Mouse (Mus musculus): ENCODE results near the gene Cdc42se1. TPM values are rescaled to one million over a fixed set of nuclear protein-coding genes. Genes with fewer than 3 reads are reported as not detected.

The Cdc42se1 gene
- polyA plus RNA-seq, 1 experiment = 71.7 TPM

GRCm38 (mm10) chr3:95264724-95265123, 36.2 kb downstream of the Cdc42se1 start:
- no peak overlapping the region for H3K4me3 ChIP-seq (replicated peaks; ENCODE audit: extremely low read depth, low read depth, low read length)
- no peak for DNase-seq
- 86% methylated on average over 1 of the region's 1 CpGs for WGBS
- H3K4me1 ChIP-seq (ENCODE audit: control insufficient read depth, insufficient read depth, low read length) = peaks cover 2% of the 10 kb centered on the region; the same call in 1 of the 2 replicates
- TF ChIP-seq CTCF (IDR thresholded peaks at IDR 0.05; ENCODE audit: insufficient read depth, low read length) (no peak), POLR2A (IDR thresholded peaks at IDR 0.05; ENCODE audit: borderline replicate concordance, extremely low read depth, low read depth, low read length) (no peak)

DNA sequence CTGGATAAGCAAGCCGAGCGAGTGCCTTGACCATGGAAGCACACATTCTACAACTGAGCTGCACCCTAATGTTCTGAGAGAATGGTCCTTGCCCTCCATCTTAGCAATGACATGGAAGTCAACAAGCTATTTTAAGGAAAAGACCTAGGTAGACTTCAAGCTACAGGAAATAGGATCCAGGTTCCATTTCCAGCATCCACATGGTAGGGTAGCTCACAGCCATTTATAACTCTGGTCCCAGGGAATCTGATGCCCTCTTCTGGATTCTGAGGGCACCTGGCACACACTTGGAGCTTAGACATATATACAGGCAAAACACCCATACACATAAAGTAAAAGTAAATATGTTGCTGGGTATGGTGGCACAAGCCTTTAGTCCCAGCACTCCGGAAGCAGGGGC, 37.5 kb downstream of the Cdc42se1 start:
- no peak for DNase-seq
- no peak for TF ChIP-seq POLR2A (IDR thresholded peaks at IDR 0.05; ENCODE audit: borderline replicate concordance, extremely low read depth, low read depth, low read length)
- TF ChIP-seq CTCF (IDR thresholded peaks at IDR 0.05; ENCODE audit: insufficient read depth, low read length) = no peak
- WGBS = 94% methylated on average over 3 of the region's 3 CpGs
- Histone ChIP-seq H3K4me1 (ENCODE audit: control insufficient read depth, insufficient read depth, low read length) (peaks cover 2% of the 10 kb centered on the region; the same call in 1 of the 2 replicates), H3K4me3 (replicated peaks; ENCODE audit: extremely low read depth, low read depth, low read length) (no peak overlapping the region)

- TF ChIP-seq POLR2A (IDR thresholded peaks at IDR 0.05; ENCODE audit: borderline replicate concordance, extremely low read depth, low read depth, low read length) = no peak
- TF ChIP-seq CTCF (IDR thresholded peaks at IDR 0.05; ENCODE audit: insufficient read depth, low read length) = no peak
- no peak for DNase-seq
- Histone ChIP-seq H3K4me3 (replicated peaks; ENCODE audit: extremely low read depth, low read depth, low read length) (no peak overlapping the region), H3K4me1 (ENCODE audit: control insufficient read depth, insufficient read depth, low read length) (peaks cover 2% of the 10 kb centered on the region; the same call in 1 of the 2 replicates)
Measured at GRCm38 (mm10) chr3:95267855-95268254, 39.3 kb downstream of the Cdc42se1 start.

DNA sequence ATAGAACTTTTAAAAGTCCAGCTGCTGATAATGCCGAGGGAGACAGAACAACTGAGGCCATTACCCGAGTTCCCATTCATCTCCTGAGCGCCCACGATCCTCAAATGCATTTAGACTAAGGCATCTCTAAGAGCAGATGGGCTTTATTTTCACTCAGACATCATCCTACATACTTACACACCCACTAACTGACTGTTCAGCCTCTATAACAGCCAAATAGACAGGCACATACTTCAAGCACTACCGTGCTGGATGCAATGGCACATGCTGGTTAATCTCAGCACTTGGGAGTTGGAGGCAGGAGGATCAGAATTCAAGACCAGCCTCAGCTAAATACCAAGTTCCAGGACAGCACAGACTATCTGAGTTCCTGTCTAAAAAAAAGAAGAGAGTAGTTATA, 41.3 kb downstream of the Cdc42se1 start:
- no peaks in the 10 kb centered on the region for H3K4me1 ChIP-seq (ENCODE audit: control insufficient read depth, insufficient read depth, low read length)
- 89% methylated on average over 5 of the region's 5 CpGs for WGBS
- DNase-seq = no peak
- no peak overlapping the region for H3K4me3 ChIP-seq (replicated peaks; ENCODE audit: extremely low read depth, low read depth, low read length)
- TF ChIP-seq CTCF (IDR thresholded peaks at IDR 0.05; ENCODE audit: insufficient read depth, low read length) (no peak), POLR2A (IDR thresholded peaks at IDR 0.05; ENCODE audit: borderline replicate concordance, extremely low read depth, low read depth, low read length) (no peak)

DNA sequence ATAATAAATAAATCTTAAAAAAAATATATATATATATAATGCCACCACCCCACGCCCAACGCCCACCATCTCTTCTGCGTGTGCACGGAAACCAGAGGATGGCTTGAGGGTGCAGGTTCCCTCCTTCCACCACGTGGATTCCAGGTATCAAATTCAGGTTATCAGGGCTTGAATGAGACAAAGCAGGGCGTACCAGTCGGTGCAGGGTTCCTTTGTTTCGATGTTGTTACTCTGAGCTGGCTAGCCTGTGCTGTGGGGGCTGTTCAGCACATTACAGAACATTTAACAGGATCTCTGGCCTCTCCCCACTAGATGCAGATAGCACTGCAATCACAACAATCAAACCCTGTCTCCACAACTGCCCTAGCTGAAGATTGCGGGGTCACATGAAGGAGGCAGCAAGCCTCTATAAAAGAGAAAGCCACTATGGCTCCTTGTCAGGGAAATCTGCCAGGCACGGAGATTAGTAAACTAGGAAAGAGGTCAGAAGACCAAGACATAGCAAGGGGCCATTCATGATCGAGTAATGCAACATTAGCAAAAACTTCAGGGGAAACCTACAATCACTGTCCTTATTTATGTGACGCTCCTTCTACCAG, 42.3 kb downstream of the Cdc42se1 start:
- Histone ChIP-seq H3K4me1 (ENCODE audit: control insufficient read depth, insufficient read depth, low read length) (no peaks in the 10 kb centered on the region), H3K4me3 (replicated peaks; ENCODE audit: extremely low read depth, low read depth, low read length) (no peak overlapping the region)
- TF ChIP-seq CTCF (IDR thresholded peaks at IDR 0.05; ENCODE audit: insufficient read depth, low read length) = no peak
- no peak for TF ChIP-seq POLR2A (IDR thresholded peaks at IDR 0.05; ENCODE audit: borderline replicate concordance, extremely low read depth, low read depth, low read length)
- WGBS = 84% methylated on average over 12 of the region's 12 CpGs
- no peak for DNase-seq

- H3K4me1 ChIP-seq (ENCODE audit: control insufficient read depth, insufficient read depth, low read length) = no peaks in the 10 kb centered on the region; the same call in 1 of the 2 replicates
- no peak overlapping the region for H3K4me3 ChIP-seq (replicated peaks; ENCODE audit: extremely low read depth, low read depth, low read length)
- no peak for TF ChIP-seq CTCF (IDR thresholded peaks at IDR 0.05; ENCODE audit: insufficient read depth, low read length)
- no peak for TF ChIP-seq POLR2A (IDR thresholded peaks at IDR 0.05; ENCODE audit: borderline replicate concordance, extremely low read depth, low read depth, low read length)
- WGBS = 91% methylated on average over 4 of the region's 5 CpGs
- DNase-seq = no peak
Measured at GRCm38 (mm10) chr3:95273471-95273870, 44.9 kb downstream of the Cdc42se1 start.

DNA sequence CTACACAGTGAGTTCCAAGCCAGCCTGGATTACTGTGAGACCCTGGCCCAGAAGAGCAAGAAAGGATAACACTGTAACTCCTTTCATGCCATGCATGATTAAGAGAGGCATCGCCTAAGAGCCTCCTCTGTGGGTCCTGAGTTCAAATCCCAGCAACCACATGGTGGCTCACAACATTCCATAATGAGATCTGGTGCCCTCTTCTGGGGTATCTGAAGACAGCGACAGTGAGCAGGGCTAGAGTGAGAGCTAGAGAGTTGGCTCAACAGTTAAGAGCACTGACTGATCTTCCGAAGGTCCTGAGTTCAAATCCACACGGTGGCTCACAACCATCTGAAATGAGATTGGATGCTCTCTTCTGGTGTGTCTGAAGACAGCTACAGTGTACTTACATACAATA, 45.9 kb downstream of the Cdc42se1 start:
- no peak for DNase-seq
- Histone ChIP-seq H3K4me1 (ENCODE audit: control insufficient read depth, insufficient read depth, low read length) (no peaks in the 10 kb centered on the region; the same call in 1 of the 2 replicates), H3K4me3 (replicated peaks; ENCODE audit: extremely low read depth, low read depth, low read length) (no peak overlapping the region)
- 95% methylated on average over 4 of the region's 4 CpGs for WGBS
- TF ChIP-seq CTCF (IDR thresholded peaks at IDR 0.05; ENCODE audit: insufficient read depth, low read length) (no peak), POLR2A (IDR thresholded peaks at IDR 0.05; ENCODE audit: borderline replicate concordance, extremely low read depth, low read depth, low read length) (no peak)

DNA sequence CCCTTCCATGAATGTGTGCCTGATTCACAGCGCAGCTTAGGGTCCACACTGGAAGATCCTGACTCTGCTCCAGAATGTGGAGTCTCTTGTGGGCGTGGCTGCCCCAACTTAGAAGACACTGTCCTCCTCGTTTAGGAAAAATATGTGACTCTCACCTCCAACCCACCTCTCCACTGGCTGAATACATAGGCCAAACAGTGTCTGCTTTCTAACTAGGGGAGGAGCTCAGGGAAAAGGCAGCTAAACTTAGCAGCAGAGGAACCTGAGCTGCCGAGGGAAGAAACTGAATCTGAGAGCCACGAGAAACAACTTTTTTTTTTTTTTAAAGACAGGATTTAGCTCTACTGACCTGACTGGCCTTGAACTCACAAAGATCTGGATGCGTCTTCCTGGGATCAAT, 46.6 kb downstream of the Cdc42se1 start:
- H3K4me3 ChIP-seq (replicated peaks; ENCODE audit: extremely low read depth, low read depth, low read length) = no peak overlapping the region
- WGBS = 66% methylated on average over 6 of the region's 6 CpGs
- H3K4me1 ChIP-seq (ENCODE audit: control insufficient read depth, insufficient read depth, low read length) = no peaks in the 10 kb centered on the region; the same call in 1 of the 2 replicates
- TF ChIP-seq POLR2A (IDR thresholded peaks at IDR 0.05; ENCODE audit: borderline replicate concordance, extremely low read depth, low read depth, low read length) (no peak), CTCF (IDR thresholded peaks at IDR 0.05; ENCODE audit: insufficient read depth, low read length) (no peak)
- DNase-seq = no peak

- no peak for TF ChIP-seq CTCF (IDR thresholded peaks at IDR 0.05; ENCODE audit: insufficient read depth, low read length)
- TF ChIP-seq POLR2A (IDR thresholded peaks at IDR 0.05; ENCODE audit: borderline replicate concordance, extremely low read depth, low read depth, low read length) = no peak
- peaks cover 3% of the 10 kb centered on the region; the same call in 1 of the 2 replicates for H3K4me1 ChIP-seq (ENCODE audit: control insufficient read depth, insufficient read depth, low read length)
- DNase-seq = no peak
- 58% methylated on average over 5 of the region's 5 CpGs for WGBS
- H3K4me3 ChIP-seq (replicated peaks; ENCODE audit: extremely low read depth, low read depth, low read length) = no peak overlapping the region
Measured at GRCm38 (mm10) chr3:95276428-95276934, 47.9 kb downstream of the Cdc42se1 start.

DNA sequence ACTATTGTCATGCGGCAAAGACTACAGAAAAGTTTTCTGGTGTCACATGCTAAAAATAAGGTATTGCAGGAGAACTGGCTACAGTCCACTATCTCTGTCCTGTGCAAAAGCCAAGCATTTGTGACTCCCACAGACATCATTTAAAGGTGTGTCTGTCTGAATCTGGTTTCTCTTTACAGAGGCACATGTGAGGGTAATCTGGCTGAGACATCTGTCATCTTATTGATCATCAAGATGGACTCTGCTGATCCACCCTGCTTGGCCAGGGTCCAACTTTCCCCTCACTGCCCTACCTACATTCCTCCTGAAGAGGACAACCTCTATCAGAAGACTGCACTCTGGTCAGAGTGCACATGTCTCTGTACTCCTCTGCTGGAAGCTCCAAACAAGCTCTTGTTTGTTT, 48.6 kb downstream of the Cdc42se1 start:
- 38% methylated on average over 1 of the region's 1 CpGs for WGBS
- no peak for DNase-seq
- H3K4me1 ChIP-seq (ENCODE audit: control insufficient read depth, insufficient read depth, low read length) = peaks cover 3% of the 10 kb centered on the region; the same call in 1 of the 2 replicates
- H3K4me3 ChIP-seq (replicated peaks; ENCODE audit: extremely low read depth, low read depth, low read length) = no peak overlapping the region
- TF ChIP-seq POLR2A (IDR thresholded peaks at IDR 0.05; ENCODE audit: borderline replicate concordance, extremely low read depth, low read depth, low read length) = no peak
- TF ChIP-seq CTCF (IDR thresholded peaks at IDR 0.05; ENCODE audit: insufficient read depth, low read length) = no peak
